Mouse (Mus musculus) ES-E14 (cell line): ENCODE measurements around the gene Odf4.

Experiments
- CHD2 ChIP-seq: IDR thresholded peaks from 2 replicates; pipeline ENCODE4 v1.6.1; 2014; ENCODE audit warnings: mild to moderate bottlenecking, low read depth, low read length, inconsistent platforms
- MAFK ChIP-seq: IDR thresholded peaks from 2 replicates; pipeline ENCODE4 v1.6.1; 2014; ENCODE audit warnings: mild to moderate bottlenecking, low read depth, low read length, inconsistent platforms; ENCODE audit not compliant: insufficient read depth
- ZNF384 ChIP-seq: IDR thresholded peaks from 2 replicates; pipeline ENCODE4 v1.6.1; 2012; ENCODE audit warnings: low read depth, low read length, inconsistent platforms

DNA sequence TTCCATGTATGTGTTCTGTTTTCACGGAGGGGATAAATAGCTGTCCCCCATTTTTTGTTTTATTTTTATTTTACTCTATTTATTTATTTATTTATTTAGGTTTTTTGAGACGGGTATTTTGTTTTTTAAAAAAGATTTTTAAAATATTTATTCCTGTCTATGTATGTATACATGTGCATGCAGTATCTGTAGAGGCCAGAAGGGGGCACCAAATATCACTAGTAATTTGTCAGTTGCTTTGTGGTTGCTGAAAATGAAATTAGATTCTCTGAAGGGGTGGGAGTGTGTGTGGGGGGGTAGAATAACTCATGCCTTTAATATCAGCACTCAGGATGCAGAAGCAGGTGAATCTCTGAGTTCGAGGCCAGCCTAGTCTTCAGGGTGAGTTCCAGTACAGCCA is 39.0 kb upstream of the Odf4 start:
- TF ChIP-seq CHD2 (no peak), MAFK (no peak), ZNF384 (no peak)
